Mouse (Mus musculus): ENCODE data around the gene Dclk1. TPM values are rescaled to one million over a fixed set of nuclear protein-coding genes. Genes with fewer than 3 reads are reported as not detected.
A peak's percentile ranks its signal among the peaks of the same experiment; 100 is the strongest.

The Dclk1 gene
- polyA plus RNA-seq, 1 experiment = 70.4 TPM

GRCm38 (mm10) chr3:55411547-55411946 is 169.4 kb downstream of the Dclk1 start:
- no peak overlapping the region for H3K4me3 ChIP-seq
- H3ac ChIP-seq (ENCODE audit: control insufficient read depth, insufficient read length) = no peak overlapping the region
- H3K36me3 ChIP-seq (ENCODE audit: control insufficient read depth, insufficient read depth) = no peaks in the 10 kb centered on the region
- H3K79me2 ChIP-seq (ENCODE audit: control insufficient read depth, insufficient read depth) = no peaks in the 10 kb centered on the region
- no peak for TF ChIP-seq MYOD1 (IDR thresholded peaks at IDR 0.05; ENCODE audit: control insufficient read depth in 1 of 3, insufficient read length in 2 of 3, low read depth in 2 of 3)
- TF ChIP-seq POLR2AphosphoS2 (IDR thresholded peaks at IDR 0.05; ENCODE audit: insufficient read length, low read depth) = no peak
- no peak for TF ChIP-seq CEBPB (IDR thresholded peaks at IDR 0.05; ENCODE audit: insufficient read depth, poor library complexity, severe bottlenecking)
- no peaks in the 10 kb centered on the region for H3K27me3 ChIP-seq (ENCODE audit: control insufficient read depth, insufficient read depth, insufficient read length)
- H3K4me2 ChIP-seq (ENCODE audit: low read depth) = no peak overlapping the region

DNA sequence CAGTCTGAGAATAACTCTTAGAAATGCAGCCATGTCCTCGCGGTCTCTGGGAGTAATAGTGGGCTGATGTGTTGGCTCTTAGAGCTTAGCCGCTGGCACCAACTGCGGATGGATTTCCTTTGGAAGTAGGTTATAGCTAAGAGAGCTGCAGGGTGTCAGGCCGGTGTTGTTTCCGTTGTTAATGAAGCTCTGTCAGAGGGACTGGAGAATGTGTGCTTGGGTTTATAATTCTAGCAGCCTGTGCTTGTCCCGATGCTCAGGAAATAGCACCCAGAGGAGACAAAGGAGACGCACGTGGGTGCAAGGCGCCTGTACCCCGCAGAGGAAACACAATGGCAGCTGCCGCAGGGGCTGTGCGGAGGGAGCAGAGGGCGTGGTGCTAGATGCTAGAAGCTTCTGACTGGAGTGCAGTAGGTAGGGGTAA is 173.4 kb downstream of the Dclk1 start:
- H3ac ChIP-seq (ENCODE audit: control insufficient read depth, insufficient read length) = no peak overlapping the region
- no peak for TF ChIP-seq CEBPB (IDR thresholded peaks at IDR 0.05; ENCODE audit: insufficient read depth, poor library complexity, severe bottlenecking)
- no peak for TF ChIP-seq TCF12 (IDR thresholded peaks at IDR 0.05; ENCODE audit: insufficient read depth, poor library complexity, severe bottlenecking)
- no peak for TF ChIP-seq MAX (IDR thresholded peaks at IDR 0.05; ENCODE audit: low read depth)
- TF ChIP-seq SRF (IDR thresholded peaks at IDR 0.05; ENCODE audit: control insufficient read depth, insufficient read length, low read depth) = no peak
- TF ChIP-seq E2F4 (IDR thresholded peaks at IDR 0.05; ENCODE audit: insufficient read depth) = no peak
- TF ChIP-seq POLR2A (IDR thresholded peaks at IDR 0.05; ENCODE audit: insufficient read length, low read depth) = no peak
- TF ChIP-seq MYOD1 (IDR thresholded peaks at IDR 0.05; ENCODE audit: control insufficient read depth in 1 of 3, insufficient read length in 2 of 3, low read depth in 2 of 3) = no peak
- TF ChIP-seq POLR2AphosphoS2 (IDR thresholded peaks at IDR 0.05; ENCODE audit: insufficient read length, low read depth) = no peak
- TF ChIP-seq TCF3 (IDR thresholded peaks at IDR 0.05; ENCODE audit: insufficient read length, low read depth) = no peak
- H3K4me3 ChIP-seq = no peak overlapping the region
- no peaks in the 10 kb centered on the region for H3K27me3 ChIP-seq (ENCODE audit: control insufficient read depth, insufficient read depth, insufficient read length)
- no peaks in the 10 kb centered on the region for H3K36me3 ChIP-seq (ENCODE audit: control insufficient read depth, insufficient read depth)
- H3K79me2 ChIP-seq (ENCODE audit: control insufficient read depth, insufficient read depth) = no peaks in the 10 kb centered on the region
- no peak overlapping the region for H3K4me2 ChIP-seq (ENCODE audit: low read depth)

DNA sequence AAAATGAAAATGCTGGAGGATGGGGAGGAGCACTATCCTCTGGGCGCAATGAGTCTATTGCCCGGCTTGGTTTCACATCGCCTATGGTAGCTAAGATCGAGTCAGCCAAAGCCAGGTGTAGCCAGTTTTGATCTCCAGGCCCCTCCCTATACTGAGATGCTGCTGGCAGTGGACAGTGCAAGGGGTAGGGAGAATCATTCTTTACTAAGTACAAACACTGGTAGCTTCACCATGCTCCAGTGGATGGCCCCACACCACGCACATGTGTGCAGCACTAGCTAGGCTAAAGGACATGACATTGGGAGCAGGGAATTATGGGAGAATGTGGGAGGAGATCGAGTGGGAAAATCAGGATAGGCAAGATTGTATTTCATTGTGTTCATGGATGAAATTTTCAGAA is 176.7 kb downstream of the Dclk1 start:
- no peak for TF ChIP-seq MYOG (IDR thresholded peaks at IDR 0.05; ENCODE audit: control insufficient read depth in 1 of 3, insufficient read depth in 1 of 3, insufficient read length in 2 of 3, low read depth in 2 of 3)
- H3K27me3 ChIP-seq (ENCODE audit: control insufficient read depth, insufficient read depth, insufficient read length) = no peaks in the 10 kb centered on the region
- H3ac ChIP-seq (ENCODE audit: control insufficient read depth, insufficient read length) = no peak overlapping the region
- H3K4me3 ChIP-seq = no peak overlapping the region
- H3K36me3 ChIP-seq (ENCODE audit: control insufficient read depth, insufficient read depth) = no peaks in the 10 kb centered on the region
- no peaks in the 10 kb centered on the region for H3K79me2 ChIP-seq (ENCODE audit: control insufficient read depth, insufficient read depth)
- H3K4me2 ChIP-seq (ENCODE audit: low read depth) = peak overlapping the region; percentile 29

DNA sequence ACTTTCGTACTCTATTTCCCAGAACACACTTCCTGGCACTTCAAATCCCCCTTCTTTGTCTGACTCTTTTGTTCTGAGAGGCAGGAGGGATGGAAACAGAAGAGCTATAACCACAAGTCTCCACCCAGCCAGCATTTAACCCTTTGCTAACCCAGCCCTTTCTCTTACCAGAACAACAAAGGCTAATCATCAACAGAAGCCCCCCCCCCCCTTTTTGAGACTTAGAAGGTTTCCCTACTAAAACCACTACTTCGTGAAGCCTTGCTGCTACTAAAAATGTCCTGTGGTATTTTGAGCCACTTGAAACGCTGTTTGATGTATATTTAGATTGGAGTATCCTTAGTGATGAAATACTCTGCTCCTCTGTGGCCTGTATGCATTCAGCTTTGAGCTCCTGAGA is 177.2 kb downstream of the Dclk1 start:
- no peaks in the 10 kb centered on the region for H3K27me3 ChIP-seq (ENCODE audit: control insufficient read depth, insufficient read depth, insufficient read length)
- no peaks in the 10 kb centered on the region for H3K36me3 ChIP-seq (ENCODE audit: control insufficient read depth, insufficient read depth)
- no peak overlapping the region for H3K4me3 ChIP-seq
- H3ac ChIP-seq (ENCODE audit: control insufficient read depth, insufficient read length) = no peak overlapping the region
- H3K79me2 ChIP-seq (ENCODE audit: control insufficient read depth, insufficient read depth) = no peaks in the 10 kb centered on the region
- TF ChIP-seq CEBPB (IDR thresholded peaks at IDR 0.05; ENCODE audit: insufficient read depth, poor library complexity, severe bottlenecking) (no peak), MYOG (IDR thresholded peaks at IDR 0.05; ENCODE audit: control insufficient read depth in 1 of 3, insufficient read depth in 1 of 3, insufficient read length in 2 of 3, low read depth in 2 of 3) (no peak), MAX (IDR thresholded peaks at IDR 0.05; ENCODE audit: low read depth) (no peak), MYOD1 (IDR thresholded peaks at IDR 0.05; ENCODE audit: control insufficient read depth in 1 of 3, insufficient read length in 2 of 3, low read depth in 2 of 3) (no peak), USF1 (IDR thresholded peaks at IDR 0.05; ENCODE audit: low read depth) (no peak), POLR2AphosphoS2 (IDR thresholded peaks at IDR 0.05; ENCODE audit: insufficient read length, low read depth) (no peak), E2F4 (IDR thresholded peaks at IDR 0.05; ENCODE audit: insufficient read depth) (no peak), TCF12 (IDR thresholded peaks at IDR 0.05; ENCODE audit: insufficient read depth, poor library complexity, severe bottlenecking) (no peak), POLR2A (IDR thresholded peaks at IDR 0.05; ENCODE audit: insufficient read length, low read depth) (no peak), SRF (IDR thresholded peaks at IDR 0.05; ENCODE audit: control insufficient read depth, insufficient read length, low read depth) (no peak), REST (IDR thresholded peaks at IDR 0.05; ENCODE audit: insufficient read depth, insufficient read length) (no peak), TCF3 (IDR thresholded peaks at IDR 0.05; ENCODE audit: insufficient read length, low read depth) (no peak)
- H3K4me2 ChIP-seq (ENCODE audit: low read depth) = peak overlapping the region; percentile 32

DNA sequence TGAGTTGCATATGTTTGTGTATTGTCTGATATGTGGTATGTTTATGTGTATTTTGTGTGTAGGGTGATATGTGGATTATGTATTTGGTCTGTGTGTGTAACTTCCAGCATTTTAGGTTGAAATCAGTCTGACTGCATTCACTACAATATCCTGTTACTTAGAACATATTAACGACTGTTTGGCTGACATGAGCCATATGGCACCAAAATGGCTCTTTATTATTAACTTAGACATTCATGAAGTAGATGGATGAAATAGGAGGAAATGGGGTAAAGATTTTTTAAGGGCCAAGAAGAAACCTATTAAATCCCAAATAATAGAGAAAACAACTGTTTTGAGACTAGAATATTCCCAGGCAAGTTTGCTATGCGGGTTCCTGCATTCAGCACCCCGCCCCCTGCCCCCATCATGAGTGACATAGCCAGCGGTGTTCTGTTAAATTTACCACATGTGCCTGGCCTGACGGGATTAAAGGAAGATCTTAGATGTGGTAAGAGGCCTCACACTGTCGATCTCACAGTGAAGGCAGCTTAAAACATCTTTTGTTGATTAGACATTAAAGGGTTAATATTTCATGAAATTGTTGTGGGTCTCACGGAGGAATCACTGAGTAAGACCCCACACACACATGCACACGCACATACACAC is 178.4 kb downstream of the Dclk1 start:
- TF ChIP-seq E2F4 (IDR thresholded peaks at IDR 0.05; ENCODE audit: insufficient read depth) (no peak), SRF (IDR thresholded peaks at IDR 0.05; ENCODE audit: control insufficient read depth, insufficient read length, low read depth) (no peak)
- H3K4me2 ChIP-seq (ENCODE audit: low read depth) = no peak overlapping the region
- no peak overlapping the region for H3K4me3 ChIP-seq
- no peaks in the 10 kb centered on the region for H3K79me2 ChIP-seq (ENCODE audit: control insufficient read depth, insufficient read depth)
- no peaks in the 10 kb centered on the region for H3K27me3 ChIP-seq (ENCODE audit: control insufficient read depth, insufficient read depth, insufficient read length)
- H3K36me3 ChIP-seq (ENCODE audit: control insufficient read depth, insufficient read depth) = no peaks in the 10 kb centered on the region
- H3ac ChIP-seq (ENCODE audit: control insufficient read depth, insufficient read length) = no peak overlapping the region

Measured in myocyte (in vitro differentiated cells).